Mouse (Mus musculus): ENCODE measurements around the gene Ctss.
"Not testable (repeated sequence)": the region's sequence is repeated elsewhere in the genome, so short reads cannot be mapped to it uniquely, and the experiment has no call there.

The Ctss gene

DNA sequence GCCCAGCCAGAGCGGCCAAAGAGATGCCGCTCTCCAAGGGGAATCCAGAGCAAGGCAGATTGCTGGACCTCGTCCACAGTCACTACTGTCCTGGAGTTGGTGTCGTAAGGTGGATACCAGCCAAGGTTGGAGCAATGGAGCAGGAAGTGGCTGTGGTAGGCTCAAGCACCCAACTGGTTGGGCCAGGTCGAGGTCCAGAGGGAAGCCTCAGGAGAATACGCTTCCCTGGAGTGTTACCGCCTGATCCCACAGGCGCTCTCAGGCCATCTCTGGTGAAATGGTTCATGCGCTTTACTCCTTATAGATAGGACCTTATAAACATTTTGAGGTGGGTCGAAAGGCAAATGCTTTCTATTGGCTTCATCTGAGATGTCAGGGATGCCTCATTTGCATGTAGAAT lies 12.3 kb downstream of the Ctss start:
- DNase-seq, result no peak

DNA sequence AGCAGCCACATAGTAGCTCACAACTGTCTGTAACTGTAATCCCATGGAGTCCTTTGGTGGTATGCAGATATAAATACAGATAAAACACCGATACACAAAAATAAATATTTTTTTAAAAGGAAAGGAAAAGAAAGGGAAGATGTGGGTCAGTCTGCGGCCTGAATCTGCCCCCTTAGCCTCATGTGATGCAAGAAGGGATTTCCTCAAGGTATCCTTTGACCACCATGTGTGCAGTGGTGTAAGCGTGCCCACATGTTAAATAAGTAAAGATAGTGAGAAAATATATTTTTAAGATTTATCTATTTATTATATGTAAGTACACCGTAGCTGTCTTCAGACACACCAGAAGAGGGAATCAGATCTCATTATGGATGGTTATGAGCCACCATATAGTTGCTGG lies 13.3 kb downstream of the Ctss start:
- DNase-seq, result no peak

DNA sequence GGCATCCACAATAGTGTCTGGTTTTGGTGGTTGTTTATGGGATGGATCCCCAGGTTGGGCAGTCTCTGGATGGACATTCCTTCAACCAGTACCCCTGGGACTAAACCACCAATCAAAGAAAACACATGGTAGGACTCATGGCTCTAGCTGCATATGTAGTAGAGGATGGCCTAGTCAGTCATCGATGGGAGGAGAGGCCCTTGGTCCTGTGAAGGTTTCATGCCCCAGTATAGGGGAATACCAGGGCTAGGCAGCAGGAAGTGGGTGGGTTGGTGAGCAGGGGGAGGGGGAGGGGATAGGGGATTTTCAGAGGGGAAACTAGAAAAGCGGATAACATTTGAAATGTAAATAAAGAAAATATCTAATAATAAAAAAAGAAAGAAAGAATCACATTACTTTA lies 14.6 kb downstream of the Ctss start:
- DNase-seq, result not testable (repeated sequence)

DNA sequence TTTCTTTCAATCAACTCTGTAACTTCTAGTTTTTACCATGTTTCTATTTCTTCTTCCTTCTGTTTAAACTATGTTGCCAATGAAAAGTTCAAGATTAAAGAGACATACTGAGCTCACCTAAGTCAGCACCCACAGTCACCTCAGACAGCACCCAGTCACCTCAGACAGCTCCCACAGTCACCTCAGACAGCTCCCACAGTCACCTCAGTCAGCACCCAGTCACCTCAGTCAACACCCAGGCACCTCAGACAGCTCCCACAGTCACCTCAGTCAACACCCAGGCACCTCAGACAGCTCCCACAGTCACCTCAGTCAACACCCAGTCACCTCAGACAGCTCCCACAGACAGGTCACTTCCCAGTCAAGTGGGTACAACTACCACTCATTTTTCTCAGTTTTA lies 15.6 kb downstream of the Ctss start:
- DNase-seq, result no peak

DNA sequence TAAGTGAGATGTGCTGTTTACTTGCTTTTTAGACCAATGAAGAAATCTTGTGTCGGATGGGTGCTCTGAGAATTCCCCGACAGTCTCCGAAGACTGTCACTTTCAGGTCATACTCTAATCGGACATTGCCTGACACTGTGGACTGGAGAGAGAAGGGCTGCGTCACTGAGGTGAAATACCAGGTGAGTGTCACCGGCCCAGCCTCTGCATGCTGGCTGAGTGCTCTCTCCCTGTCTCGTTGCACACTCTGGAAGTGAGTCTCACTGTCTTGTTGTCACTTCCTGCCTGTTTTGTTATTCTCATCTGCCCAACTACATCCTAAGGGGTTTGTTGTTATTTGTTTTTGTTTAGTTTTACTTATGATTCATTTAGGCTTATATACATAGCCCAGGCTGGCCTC lies 16.4 kb downstream of the Ctss start:
- no peak for DNase-seq

DNA sequence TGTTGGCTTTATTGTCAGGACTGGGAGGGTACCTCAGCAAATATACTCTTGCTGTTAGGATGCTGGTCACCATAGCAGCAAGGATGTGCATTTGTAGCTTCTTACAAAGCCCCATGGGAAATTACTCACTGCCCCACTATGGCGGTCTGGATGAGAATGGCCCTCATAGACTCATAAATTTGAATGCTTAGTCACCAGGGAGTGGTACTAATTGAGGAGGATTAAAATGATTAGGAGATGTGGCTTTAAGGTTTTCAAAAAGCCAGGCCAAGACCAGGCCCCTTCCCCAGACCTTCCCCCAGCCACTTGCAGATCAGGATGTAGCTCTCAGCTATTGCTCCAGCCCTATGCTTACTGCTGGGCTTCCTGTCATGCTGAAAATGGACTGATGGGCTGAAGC lies 23.6 kb downstream of the Ctss start:
- no peak for DNase-seq

DNA sequence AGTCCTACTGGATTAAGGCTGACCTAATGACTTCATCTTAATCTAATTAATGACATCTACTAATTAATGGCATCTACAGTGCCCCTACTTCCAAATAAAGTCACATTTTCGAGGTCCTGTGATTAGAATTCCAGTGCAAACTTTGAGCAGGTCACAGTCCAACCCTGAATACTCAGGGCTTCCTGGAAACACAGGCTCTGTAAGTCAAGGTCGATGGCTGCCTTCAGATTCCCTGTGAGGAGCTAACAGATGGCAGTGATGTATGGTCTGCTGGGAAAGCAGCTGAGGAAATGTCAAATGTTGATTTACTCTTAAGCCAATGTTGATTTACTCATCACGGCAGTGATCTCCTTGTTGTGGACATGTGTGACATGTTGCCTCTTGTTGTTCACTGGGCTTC lies 27.4 kb downstream of the Ctss start:
- no peak for DNase-seq

DNA sequence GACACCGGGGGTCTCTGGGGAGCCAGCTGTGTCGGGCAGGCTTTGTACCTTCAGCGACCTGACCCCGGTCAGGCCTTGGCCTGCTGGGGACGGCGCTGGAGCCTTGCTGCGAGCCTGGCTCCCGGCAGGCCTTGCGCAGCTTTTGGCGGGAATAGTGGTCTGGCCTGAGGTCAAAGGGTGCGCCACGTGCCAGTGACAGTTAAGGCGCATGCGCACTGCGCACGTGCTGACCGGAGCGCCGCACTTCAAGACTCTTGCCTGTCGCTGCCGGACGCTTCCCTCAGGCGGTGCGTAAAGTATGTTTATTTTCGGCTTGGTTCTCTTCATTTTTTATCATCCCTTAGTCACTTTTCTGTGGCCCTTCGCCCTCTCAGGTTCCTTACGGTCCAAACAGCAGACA lies 32.9 kb downstream of the Ctss start, which contains the start of gene Hormad1:
Gene Hormad1, plus strand, starts transcription at position 241 of the 400 bp plus-strand sequence.
- no peak for DNase-seq

DNA sequence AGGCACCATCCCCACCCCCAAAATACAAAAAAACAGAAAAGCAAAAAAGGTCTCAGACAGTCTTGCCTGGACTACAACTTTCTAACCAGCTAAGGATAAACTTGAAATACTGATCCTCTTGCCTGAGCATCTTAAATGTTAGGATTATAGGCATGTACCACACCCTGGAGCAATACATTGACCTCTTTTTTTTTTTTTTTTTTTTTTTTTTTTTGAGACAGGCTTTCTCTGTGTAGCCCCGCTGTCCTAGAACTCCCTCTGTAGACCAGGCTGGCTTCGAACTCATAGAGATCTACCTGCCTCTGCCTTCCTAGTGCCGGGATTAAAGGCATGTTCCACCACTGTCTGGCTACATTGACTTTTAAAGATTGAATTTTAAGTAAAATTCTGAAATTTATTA lies 34.2 kb downstream of the Ctss start:
- DNase-seq, result no peak

DNA sequence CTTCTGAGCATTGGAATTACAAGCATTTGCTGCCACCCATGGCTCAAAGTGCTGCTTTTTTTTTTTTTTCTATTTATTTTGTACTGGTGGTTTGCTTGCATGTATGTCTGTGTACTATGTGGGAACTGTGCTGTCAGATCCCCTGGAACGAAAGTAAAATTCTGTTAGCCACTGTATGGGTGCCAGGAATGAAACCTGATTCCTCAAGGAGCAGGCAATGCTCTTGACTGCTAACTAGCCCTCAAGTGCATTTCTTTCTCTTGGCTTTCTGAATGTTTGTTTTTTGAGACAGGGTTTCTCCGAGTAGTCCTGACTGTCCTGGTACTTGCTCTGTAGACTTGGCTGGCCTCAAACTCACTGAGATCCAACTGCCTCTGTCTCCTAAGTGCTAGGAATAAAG lies 35.2 kb downstream of the Ctss start:
- DNase-seq, result no peak

DNA sequence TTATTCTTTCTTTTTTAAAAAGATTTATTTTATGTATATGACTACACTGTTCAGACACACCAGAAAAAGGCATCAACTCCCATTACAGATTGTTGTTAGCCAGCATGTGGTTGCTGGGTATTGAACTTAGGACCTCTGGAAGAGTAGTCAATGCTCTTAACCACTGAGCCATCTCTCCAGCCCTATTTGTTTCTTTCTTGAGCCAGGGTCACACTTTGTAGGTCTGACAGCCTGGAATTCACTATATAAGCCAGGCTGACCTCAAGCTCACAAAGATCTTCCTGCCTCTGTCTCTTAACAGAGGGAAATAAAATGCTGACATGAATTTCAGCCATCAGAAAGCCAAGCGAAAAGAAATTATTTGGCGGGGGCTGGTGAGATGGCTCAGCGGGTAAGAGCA lies 43.0 kb downstream of the Ctss start:
- DNase-seq, result no peak

DNA sequence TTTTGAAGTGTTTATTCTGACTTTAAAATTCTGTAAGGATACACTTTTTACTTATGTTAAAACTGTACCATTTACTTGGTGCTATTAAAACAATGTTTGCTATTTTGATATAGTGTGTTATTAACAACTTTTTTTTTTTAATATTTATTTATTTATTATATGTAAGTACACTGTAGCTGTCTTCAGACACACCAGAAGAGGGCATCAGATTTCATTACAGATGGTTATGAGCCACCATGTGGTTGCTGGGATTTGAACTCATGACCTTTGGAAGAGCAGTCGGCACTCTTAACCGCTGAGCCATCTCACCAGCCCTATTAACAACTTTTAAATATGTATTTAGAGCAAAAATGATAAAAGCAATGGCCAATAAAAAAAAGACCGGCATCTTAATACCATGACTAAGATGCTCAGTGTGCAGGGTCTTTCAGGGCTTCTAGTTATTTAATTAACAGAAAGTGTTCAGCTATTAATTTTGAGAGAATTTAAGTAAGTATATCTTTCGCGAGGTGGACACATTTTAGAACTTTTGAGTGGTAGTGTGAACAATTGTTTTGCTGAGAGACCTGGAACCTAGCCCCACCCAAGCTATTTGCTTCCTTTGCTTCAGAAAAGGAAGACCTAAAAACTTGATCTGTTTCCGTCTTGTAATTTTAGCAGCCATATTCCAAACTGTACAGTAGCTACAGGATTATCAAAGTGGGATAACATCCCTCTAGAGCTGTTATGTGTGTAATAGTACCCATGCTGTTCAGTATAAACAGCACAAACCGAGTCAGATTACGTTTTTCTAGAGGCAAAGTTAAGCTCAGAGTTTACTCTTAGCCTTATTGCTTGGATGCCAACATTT lies 61.4 kb downstream of the Ctss start:
- DNase-seq, result no peak

DNA sequence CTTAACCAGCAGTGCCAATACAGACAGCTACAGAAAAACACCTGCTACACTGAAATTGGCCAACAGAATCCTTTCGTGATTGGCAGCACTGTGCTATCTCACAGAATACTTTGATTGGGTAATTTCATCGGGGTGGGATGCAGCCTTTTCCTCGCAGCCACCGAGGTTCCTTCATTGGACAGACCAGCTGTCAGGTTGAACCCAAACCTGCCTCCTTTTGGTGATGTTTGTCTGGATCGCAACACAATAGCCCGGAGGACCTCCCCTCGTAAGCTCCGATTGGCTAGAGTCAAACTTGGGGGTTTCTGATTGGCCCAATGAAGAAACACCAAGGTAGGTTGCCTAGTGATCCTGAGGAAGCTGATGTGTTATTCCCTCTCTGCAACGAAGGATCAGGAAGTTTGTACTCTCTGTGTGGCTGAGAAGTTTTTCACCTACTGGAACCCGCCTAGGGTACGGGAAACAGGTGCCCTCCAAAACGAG lies 62.1 kb downstream of the Ctss start, which contains the start of gene Golph3l:
Gene Golph3l, plus strand, starts transcription at position 331 of the 483 bp plus-strand sequence.
- DNase-seq, result peak; percentile 94

DNA sequence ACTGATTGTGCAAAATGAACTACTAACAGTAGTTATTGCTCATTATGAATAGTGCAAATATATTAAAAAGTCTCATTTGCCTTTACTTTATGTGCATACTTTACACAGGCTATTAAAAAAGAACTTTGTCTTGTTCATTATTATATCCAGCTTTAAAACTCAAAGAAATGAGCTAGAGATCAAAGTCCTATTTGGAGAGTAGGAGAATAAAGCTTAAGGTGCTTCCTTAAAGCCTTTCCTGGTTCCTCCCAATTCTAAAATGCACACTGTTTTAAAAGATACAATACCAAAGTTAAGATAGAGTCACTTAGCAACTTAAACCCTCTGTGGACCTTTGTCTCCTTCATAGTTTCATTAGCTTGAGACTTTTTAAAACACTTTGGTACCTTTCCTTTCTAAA lies 72.1 kb downstream of the Ctss start:
- DNase-seq, result no peak

DNA sequence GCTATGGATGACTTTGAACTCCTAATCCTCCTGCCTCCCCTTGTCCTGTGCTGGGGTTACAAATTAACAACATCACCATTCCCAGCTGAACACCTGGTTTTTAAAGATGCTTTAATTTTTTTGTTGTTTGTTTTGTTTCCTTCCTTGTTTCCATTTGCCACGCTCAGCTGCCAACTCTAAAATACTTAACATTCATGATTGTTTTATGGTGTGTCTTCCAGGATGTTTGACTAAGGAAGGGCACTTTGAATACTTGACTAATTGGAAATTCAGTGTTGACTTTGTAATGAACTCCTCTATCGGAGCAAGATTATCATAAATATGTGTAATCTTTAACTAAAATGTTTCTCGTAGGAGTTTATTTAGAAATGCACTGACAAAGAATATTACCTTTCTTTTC lies 74.7 kb downstream of the Ctss start:
- DNase-seq, result no peak

Data from kidney, postnatal 10 days (tissue).